Mouse (Mus musculus) megakaryocyte progenitor cell, adult 5-6 weeks (primary cell): Measurements from ENCODE around the gene Sepsecs. TPM values are rescaled to one million over a fixed set of nuclear protein-coding genes. Genes with fewer than 3 reads are reported as not detected.
"Not testable (repeated sequence)": the region's sequence is repeated elsewhere in the genome, so short reads cannot be mapped to it uniquely, and the experiment has no call there.

Experiments
- ATAC-seq: replicated peaks from 2 replicates; pipeline ENCODE4 v1.8.0; 2016; ENCODE audit warnings: mild to moderate bottlenecking, moderate TSS enrichment, inconsistent platforms; ENCODE audit not compliant: poor library complexity
- total RNA-seq, 2 experiments: library from RNA; stranded (forward) in 1 of 2; stranded (reverse) in 1 of 2; fragments of 157-497, 149-512 nt in 1 of 2; fragments of 200-1000 nt in 1 of 2; gene quantifications; 2 replicates each; pipeline versions ENCODE4 v1.2.3 to v1.2.4; 2015 to 2017

The Sepsecs gene
- total RNA-seq (2015), result 12.7 and 13.2 TPM in 2 replicates
- total RNA-seq (2017), result 15.8 and 16.7 TPM in 2 replicates

GRCm38 (mm10) chr5:52669426-52670191, at the start of gene Sepsecs:
Sepsecs (minus strand) TSS chr5:52669708.
- ATAC-seq, result peak; percentile 97

- no peak for ATAC-seq
Observed at GRCm38 (mm10) chr5:52716742-52717448, 47.4 kb upstream of the Sepsecs start.

- ATAC-seq, result peak; percentile 100
Observed at GRCm38 (mm10) chr5:52712704-52713103, 43.2 kb upstream of the Sepsecs start.

GRCm38 (mm10) chr5:52704562-52704961, 35.1 kb upstream of the Sepsecs start:
- ATAC-seq, result peak; percentile 46; the same call in 1 of the 2 replicates

GRCm38 (mm10) chr5:52697882-52698440, 28.5 kb upstream of the Sepsecs start:
- not testable (repeated sequence) for ATAC-seq

GRCm38 (mm10) chr5:52697291-52697690, 27.8 kb upstream of the Sepsecs start:
- no peak for ATAC-seq

- no peak for ATAC-seq
Observed at GRCm38 (mm10) chr5:52687741-52688455, 18.4 kb upstream of the Sepsecs start.

- no peak for ATAC-seq
Observed at GRCm38 (mm10) chr5:52681111-52681510, 11.6 kb upstream of the Sepsecs start.

- no peak for ATAC-seq
Observed at GRCm38 (mm10) chr5:52680191-52680590, 10.7 kb upstream of the Sepsecs start.

GRCm38 (mm10) chr5:52678498-52679070, 9.1 kb upstream of the Sepsecs start:
- ATAC-seq, result no peak

- ATAC-seq, result peak; percentile 80
Observed at GRCm38 (mm10) chr5:52677126-52677525, 7.6 kb upstream of the Sepsecs start.

GRCm38 (mm10) chr5:52674384-52675069, 5.0 kb upstream of the Sepsecs start:
- no peak for ATAC-seq

GRCm38 (mm10) chr5:52673341-52673740, 3.8 kb upstream of the Sepsecs start:
- no peak for ATAC-seq

GRCm38 (mm10) chr5:52670745-52671144, 1.2 kb upstream of the Sepsecs start:
- no peak for ATAC-seq

GRCm38 (mm10) chr5:52666766-52667165, 2.7 kb downstream of the Sepsecs start:
- no peak for ATAC-seq

GRCm38 (mm10) chr5:52657957-52658356, 11.6 kb downstream of the Sepsecs start:
- no peak for ATAC-seq

- no peak for ATAC-seq
Observed at GRCm38 (mm10) chr5:52657336-52657735, 12.2 kb downstream of the Sepsecs start.

GRCm38 (mm10) chr5:52655992-52656391, 13.5 kb downstream of the Sepsecs start:
- ATAC-seq, result no peak; the same call in 1 of the 2 replicates

GRCm38 (mm10) chr5:52654961-52655360, 14.5 kb downstream of the Sepsecs start:
- ATAC-seq, result no peak

GRCm38 (mm10) chr5:52652606-52653005, 16.9 kb downstream of the Sepsecs start:
- no peak for ATAC-seq
